8 mouse cellular contexts compared by ENCODE assay signal in the genomic region with DNA sequence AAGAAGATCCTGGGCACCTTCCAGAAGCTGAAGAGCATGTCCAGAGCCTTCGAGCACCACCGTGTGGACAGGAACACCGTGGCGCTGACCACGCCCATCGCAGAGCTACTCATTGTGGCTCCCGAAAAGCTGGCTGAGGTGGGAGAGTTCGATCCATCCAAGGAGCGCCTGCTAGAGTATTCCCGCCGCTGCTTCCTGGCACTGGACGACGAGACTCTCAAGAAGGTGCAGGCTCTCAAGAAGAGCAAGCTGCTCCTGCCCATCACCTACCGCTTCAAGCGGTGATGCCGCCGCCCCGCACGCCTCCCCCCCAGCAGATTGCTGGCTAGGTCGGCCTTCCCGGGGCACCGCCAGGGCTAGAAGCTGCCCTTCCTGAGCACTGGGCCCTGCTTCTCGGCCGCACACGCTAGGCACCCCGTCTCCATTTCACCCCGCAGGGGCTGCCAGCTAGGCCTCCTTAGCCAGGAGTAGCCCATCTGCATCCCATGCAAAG. TPM values are rescaled to one million over a fixed set of nuclear protein-coding genes. Genes with fewer than 3 reads are reported as not detected.
A peak's percentile ranks its signal among the peaks of the same experiment; 100 is the strongest.
DNase-seq lines count a peak whose midpoint lies in the region; ATAC-seq and TF ChIP-seq lines count a peak whose summit lies in the region.

No protein-coding gene starts in this region.

- peak overlapping the region; percentile 92 for H3K27ac ChIP-seq in bone marrow macrophage, adult 2 months (ENCODE audit: insufficient read depth, low read depth, low read length)
- peak overlapping the region; percentile 99 for H3K27ac ChIP-seq in embryonic fibroblast, embryonic 13.5 days (ENCODE audit: insufficient read depth, low read length)
- H3K27ac ChIP-seq in kidney, embryonic 14.5 days (ENCODE audit: low read depth, low read length): peak overlapping the region; percentile 99
- H3K27ac ChIP-seq in liver, embryonic 15.5 days (replicated peaks): peak overlapping the region; percentile 99
- H3K27ac ChIP-seq in stomach, embryonic 15.5 days: peak overlapping the region; percentile 100

- H3K27me3 ChIP-seq in kidney, embryonic 14.5 days (ENCODE audit: control insufficient read depth, insufficient read depth, low read length): peaks cover 12% of the 10 kb centered on the region; the same call in 1 of the 2 replicates
- peaks cover 44% of the 10 kb centered on the region for H3K27me3 ChIP-seq in liver, embryonic 15.5 days
- H3K27me3 ChIP-seq in stomach, embryonic 15.5 days (replicated peaks): peaks cover 30% of the 10 kb centered on the region

- H3K4me2 ChIP-seq in kidney, embryonic 14.5 days (replicated peaks; ENCODE audit: low read depth, low read length): peak overlapping the region; percentile 73
- H3K4me2 ChIP-seq in liver, embryonic 15.5 days: peak overlapping the region; percentile 98
- peak overlapping the region; percentile 75 for H3K4me2 ChIP-seq in stomach, embryonic 15.5 days

- no peaks in the 10 kb centered on the region for H3K9me3 ChIP-seq in kidney, embryonic 14.5 days (ENCODE audit: control insufficient read depth, low read length)
- H3K9me3 ChIP-seq in liver, embryonic 15.5 days (replicated peaks): no peaks in the 10 kb centered on the region
- no peaks in the 10 kb centered on the region for H3K9me3 ChIP-seq in stomach, embryonic 15.5 days

- 3% methylated on average over 27 of the region's 27 CpGs for WGBS in kidney, embryonic 14.5 days
- 2% methylated on average over 27 of the region's 27 CpGs for WGBS in liver, embryonic 15.5 days (ENCODE audit: insufficient replicate concordance)
- 2% methylated on average over 27 of the region's 27 CpGs for WGBS in stomach, embryonic 15.5 days

- peak overlapping the region; percentile 89 for H3K9ac ChIP-seq in kidney, embryonic 14.5 days (ENCODE audit: low read depth, low read length)
- H3K9ac ChIP-seq in liver, embryonic 15.5 days: peak overlapping the region; percentile 93
- peak overlapping the region; percentile 40; the same call in 1 of the 2 replicates for H3K9ac ChIP-seq in stomach, embryonic 15.5 days

- peak; percentile 81 for DNase-seq in CD4-positive helper T cell, adult 2 months (ENCODE audit: low read depth, low spot score)
- DNase-seq in heart, adult 9 months (ENCODE audit: low spot score in 2 of 2): peak; percentile 70 to 75
- DNase-seq in neural tube, embryonic 10.5 days (ENCODE audit: extremely low spot score, low spot score): peak; percentile 81

- 0 out of 2 replicates have a peak, but pooled peaks have one; percentile 20 for TF ChIP-seq CTCF in bone marrow macrophage, adult 2 months (IDR thresholded peaks at IDR 0.05; ENCODE audit: low read depth, low read length)
- peak; percentile 91 for TF ChIP-seq CTCF in embryonic fibroblast, embryonic 13.5 days (IDR thresholded peaks at IDR 0.05; ENCODE audit: borderline replicate concordance, insufficient read depth, low read length)

- peak overlapping the region; percentile 92 for H3K4me3 ChIP-seq in bone marrow macrophage, adult 2 months (ENCODE audit: insufficient read depth, low read length)
- H3K4me3 ChIP-seq in embryonic fibroblast, embryonic 13.5 days (ENCODE audit: insufficient read depth, low read length): peak overlapping the region; percentile 68
- H3K4me3 ChIP-seq in kidney, embryonic 14.5 days (ENCODE audit: low read length): peak overlapping the region; percentile 82
- H3K4me3 ChIP-seq in liver, embryonic 15.5 days (replicated peaks): peak overlapping the region; percentile 83
- peak overlapping the region; percentile 56 for H3K4me3 ChIP-seq in stomach, embryonic 15.5 days (replicated peaks)

- TF ChIP-seq POLR2A in bone marrow macrophage, adult 2 months (IDR thresholded peaks at IDR 0.05; ENCODE audit: borderline replicate concordance, low read depth, low read length): no peak
- 0 out of 2 replicates have a peak, but pooled peaks have one; percentile 41 for TF ChIP-seq POLR2A in embryonic fibroblast, embryonic 13.5 days (IDR thresholded peaks at IDR 0.05; ENCODE audit: low read depth, low read length)

- no peaks in the 10 kb centered on the region for H3K36me3 ChIP-seq in kidney, embryonic 14.5 days (ENCODE audit: control insufficient read depth, insufficient read depth, low read length)
- H3K36me3 ChIP-seq in liver, embryonic 15.5 days (replicated peaks): peaks cover 2% of the 10 kb centered on the region; the same call in 1 of the 2 replicates
- no peaks in the 10 kb centered on the region for H3K36me3 ChIP-seq in stomach, embryonic 15.5 days

- peaks cover 40% of the 10 kb centered on the region for H3K4me1 ChIP-seq in bone marrow macrophage, adult 2 months (ENCODE audit: control insufficient read depth, insufficient read depth, low read length)
- H3K4me1 ChIP-seq in embryonic fibroblast, embryonic 13.5 days (ENCODE audit: control insufficient read depth, insufficient read depth, low read length): no peaks in the 10 kb centered on the region
- H3K4me1 ChIP-seq in kidney, embryonic 14.5 days (ENCODE audit: control insufficient read depth, insufficient read depth, low read length): peaks cover 18% of the 10 kb centered on the region
- H3K4me1 ChIP-seq in liver, embryonic 15.5 days (replicated peaks): peaks cover 44% of the 10 kb centered on the region
- peaks cover 32% of the 10 kb centered on the region for H3K4me1 ChIP-seq in stomach, embryonic 15.5 days

- ATAC-seq in kidney, embryonic 14.5 days (ENCODE audit: low FRiP score, low TSS enrichment): peak; percentile 8; the same call in 1 of the 2 replicates
- ATAC-seq in liver, embryonic 15.5 days (ENCODE audit: insufficient read depth): no peak
- no peak for ATAC-seq in stomach, embryonic 15.5 days (ENCODE audit: insufficient read depth, low FRiP score, low read depth)

RNA-seq across cellular contexts. Expression of gene U2af2, which starts 1.7 kb away (rescaled TPM):
- polyA plus RNA-seq in bone marrow macrophage, adult 2 months (2012; ENCODE audit: insufficient read depth, insufficient read length, missing spikeins): 151 and 160 TPM in 2 replicates
- 193 and 210 TPM in 2 replicates for polyA plus RNA-seq in embryonic fibroblast, embryonic 13.5 days (2011; ENCODE audit: insufficient read length, low read depth, missing spikeins)
- 120 and 148 TPM in 2 replicates for polyA plus RNA-seq in kidney, embryonic 14.5 days (2014; fragmentation: Nextera tagmentation; extraction: Ambion mirVana)
- 59.4 and 60.8 TPM in 2 replicates for polyA plus RNA-seq in liver, embryonic 15.5 days (2015; fragmentation: Nextera tagmentation; extraction: Ambion mirVana)
- 118 and 124 TPM in 2 replicates for polyA plus RNA-seq in stomach, embryonic 15.5 days (2015; fragmentation: Nextera tagmentation; extraction: Ambion mirVana)

RNA-seq across cellular contexts. Expression of gene Zfp580, which starts 8.9 kb away (rescaled TPM):
- polyA plus RNA-seq in bone marrow macrophage, adult 2 months (2012; ENCODE audit: insufficient read depth, insufficient read length, missing spikeins): 6.1 and 7.7 TPM in 2 replicates
- polyA plus RNA-seq in embryonic fibroblast, embryonic 13.5 days (2011; ENCODE audit: insufficient read length, low read depth, missing spikeins): 11.8 and 18.1 TPM in 2 replicates
- 43.6 and 56.2 TPM in 2 replicates for polyA plus RNA-seq in kidney, embryonic 14.5 days (2014; fragmentation: Nextera tagmentation; extraction: Ambion mirVana)
- 1.7 and 2.0 TPM in 2 replicates for polyA plus RNA-seq in liver, embryonic 15.5 days (2015; fragmentation: Nextera tagmentation; extraction: Ambion mirVana)
- 27.7 and 28.6 TPM in 2 replicates for polyA plus RNA-seq in stomach, embryonic 15.5 days (2015; fragmentation: Nextera tagmentation; extraction: Ambion mirVana)

RNA-seq across cellular contexts. Expression of gene Epn1, which starts 19.8 kb away (rescaled TPM):
- polyA plus RNA-seq in bone marrow macrophage, adult 2 months (2012; ENCODE audit: insufficient read depth, insufficient read length, missing spikeins): 198 and 202 TPM in 2 replicates
- polyA plus RNA-seq in embryonic fibroblast, embryonic 13.5 days (2011; ENCODE audit: insufficient read length, low read depth, missing spikeins): 66.2 and 69.3 TPM in 2 replicates
- polyA plus RNA-seq in kidney, embryonic 14.5 days (2014; fragmentation: Nextera tagmentation; extraction: Ambion mirVana): 53.2 and 63.8 TPM in 2 replicates
- 49.2 and 54.5 TPM in 2 replicates for polyA plus RNA-seq in liver, embryonic 15.5 days (2015; fragmentation: Nextera tagmentation; extraction: Ambion mirVana)
- polyA plus RNA-seq in stomach, embryonic 15.5 days (2015; fragmentation: Nextera tagmentation; extraction: Ambion mirVana): 54.5 and 59.6 TPM in 2 replicates

RNA-seq across cellular contexts. Expression of gene Zfp784, which starts 22.0 kb away (rescaled TPM):
- polyA plus RNA-seq in bone marrow macrophage, adult 2 months (2012; ENCODE audit: insufficient read depth, insufficient read length, missing spikeins): 2.6 and 3.8 TPM in 2 replicates
- polyA plus RNA-seq in embryonic fibroblast, embryonic 13.5 days (2011; ENCODE audit: insufficient read length, low read depth, missing spikeins): 1.4 and 2.2 TPM in 2 replicates
- polyA plus RNA-seq in kidney, embryonic 14.5 days (2014; fragmentation: Nextera tagmentation; extraction: Ambion mirVana): 3.8 and 5.0 TPM in 2 replicates
- 1.2 and 1.4 TPM in 2 replicates for polyA plus RNA-seq in liver, embryonic 15.5 days (2015; fragmentation: Nextera tagmentation; extraction: Ambion mirVana)
- 5.4 and 6.0 TPM in 2 replicates for polyA plus RNA-seq in stomach, embryonic 15.5 days (2015; fragmentation: Nextera tagmentation; extraction: Ambion mirVana)

RNA-seq across cellular contexts. Expression of gene 4632433K11Rik, which starts 26.4 kb away (rescaled TPM):
- polyA plus RNA-seq in bone marrow macrophage, adult 2 months (2012; ENCODE audit: insufficient read depth, insufficient read length, missing spikeins): not detected in 2 replicates
- 1.5 and 1.8 TPM in 2 replicates for polyA plus RNA-seq in embryonic fibroblast, embryonic 13.5 days (2011; ENCODE audit: insufficient read length, low read depth, missing spikeins)
- not detected in 2 replicates for polyA plus RNA-seq in kidney, embryonic 14.5 days (2014; fragmentation: Nextera tagmentation; extraction: Ambion mirVana)
- polyA plus RNA-seq in liver, embryonic 15.5 days (2015; fragmentation: Nextera tagmentation; extraction: Ambion mirVana): not detected in 2 replicates
- not detected in 2 replicates for polyA plus RNA-seq in stomach, embryonic 15.5 days (2015; fragmentation: Nextera tagmentation; extraction: Ambion mirVana)

Comparison
In these comparisons a context has a peak if more than half of its experiments do, and no peak if none do; other contexts are left out.
1. H3K9ac ChIP-seq: peak in every context shown above with its lines; median percentile 93 in liver, embryonic 15.5 days; 89 in kidney, embryonic 14.5 days; 40 in stomach, embryonic 15.5 days.